10 mouse cellular contexts compared by ENCODE assay signal in genomic region chr3:146180986-146181385, GRCm38 (mm10). TPM values are rescaled to one million over a fixed set of nuclear protein-coding genes. Genes with fewer than 3 reads are reported as not detected.
DNase-seq lines count a peak whose midpoint lies in the region; TF ChIP-seq lines count a peak whose summit lies in the region.
"Had no signal": no experiment of that assay in that cellular context is flagged by ENCODE, and none has a peak within 500 bp of the region (broad histone marks: within the 10 kb centered on the region; RNA-seq: fewer than 3 reads in every experiment).

No protein-coding gene starts in this region.

- no peak overlapping the region for H3K27ac ChIP-seq in heart, embryonic 10.5 days
- H3K27ac ChIP-seq in liver, adult 2 months (replicated peaks; ENCODE audit: insufficient read depth, low read depth, low read length), result no peak overlapping the region
- H3K27ac ChIP-seq: limb, embryonic 13.5 days had no signal

- H3K4me1 ChIP-seq in heart, embryonic 10.5 days, result peaks cover 39% of the 10 kb centered on the region
- H3K4me1 ChIP-seq in liver, adult 2 months (ENCODE audit: control insufficient read depth, insufficient read depth, low read length), result no peaks in the 10 kb centered on the region; the same call in 1 of the 2 replicates
- H3K4me1 ChIP-seq: limb, embryonic 13.5 days had no signal

- peak; percentile 78 for DNase-seq in heart, postnatal 4 days
- no peak for DNase-seq in heart, embryonic 10.5 days (ENCODE audit: low spot score)
- DNase-seq in A20 (ENCODE audit: low read depth, low spot score) (peak; percentile 62), MEL-GATA-1-ER (ENCODE audit: extremely low read depth, low read depth) (peak; percentile 41)
- peak; percentile 61 for DNase-seq in embryo, embryonic 9.5 days (ENCODE audit: extremely low spot score)
- peak; percentile 15 for DNase-seq in liver, adult 2 months (ENCODE audit: extremely low read depth, low read depth, low spot score)
- DNase-seq in right cerebral cortex, postnatal 14 days, result peak; percentile 64
- no peak for DNase-seq in heart, adult 11 months

- H3K9me3 ChIP-seq in heart, embryonic 10.5 days, result no peaks in the 10 kb centered on the region
- H3K9me3 ChIP-seq: limb, embryonic 13.5 days had no signal

- TF ChIP-seq POLR2A in liver, adult 2 months (IDR thresholded peaks at IDR 0.05; ENCODE audit: extremely low read depth, insufficient read depth, low read length), result no peak

- no peaks in the 10 kb centered on the region for H3K79me2 ChIP-seq in liver, adult 2 months (ENCODE audit: control insufficient read depth, insufficient read depth, low read length)

- TF ChIP-seq CTCF in liver, adult 2 months (IDR thresholded peaks at IDR 0.05; ENCODE audit: low read depth, low read length), result peak; percentile 84

- WGBS in heart, embryonic 10.5 days, result 29% methylated on average over 3 of the region's 3 CpGs
- 50% methylated on average over 3 of the region's 3 CpGs for WGBS in liver, adult 2 months

- no peak overlapping the region for H3K4me3 ChIP-seq in heart, embryonic 10.5 days
- no peak overlapping the region for H3K4me3 ChIP-seq in liver, adult 2 months (ENCODE audit: insufficient read depth, low read depth, low read length)
- H3K4me3 ChIP-seq: erythroblast, embryonic 14.5 days; limb, embryonic 13.5 days had no signal

- H3K9ac ChIP-seq in liver, adult 2 months (ENCODE audit: low read depth, low read length), result no peak overlapping the region
- H3K9ac ChIP-seq: limb, embryonic 13.5 days had no signal

- no peaks in the 10 kb centered on the region; the same call in none of the 2 replicates for H3K27me3 ChIP-seq in heart, embryonic 10.5 days (ENCODE audit: insufficient read depth, poor library complexity, severe bottlenecking)
- H3K27me3 ChIP-seq in liver, adult 2 months (ENCODE audit: control insufficient read depth, insufficient read depth, low read length), result no peaks in the 10 kb centered on the region

- no peaks in the 10 kb centered on the region for H3K36me3 ChIP-seq in heart, embryonic 10.5 days
- H3K36me3 ChIP-seq in liver, adult 2 months (ENCODE audit: control insufficient read depth, insufficient read depth, low read length), result no peaks in the 10 kb centered on the region
- H3K36me3 ChIP-seq: limb, embryonic 13.5 days had no signal

RNA-seq across cellular contexts. Expression of gene Mcoln2, which starts 31.4 kb away (rescaled TPM):
- under 1 TPM; 0.36 to 0.74 TPM for total RNA-seq in heart, postnatal 4 days (2021)
- 0.18 and 0.44 TPM in 2 replicates for polyA plus RNA-seq in heart, embryonic 10.5 days (2016; fragmentation: Nextera tagmentation; extraction: Ambion mirVana)
- 0.34 and 0.55 TPM in 2 replicates for total RNA-seq in liver, adult 2 months (2014; rRNA removed)
- polyA plus RNA-seq in liver, adult 2 months (2012; rRNA removed), result 0.04 and 0.15 TPM in 2 replicates
- polyA plus RNA-seq: erythroblast, embryonic 14.5 days had no signal

RNA-seq across cellular contexts. Expression of gene Lpar3, which starts 39.8 kb away (rescaled TPM):
- 10 to 100 TPM; 10.0 to 12.0 TPM for total RNA-seq in heart, postnatal 4 days (2021)
- polyA plus RNA-seq in heart, embryonic 10.5 days (2016; fragmentation: Nextera tagmentation; extraction: Ambion mirVana), result 27.0 and 50.0 TPM in 2 replicates
- total RNA-seq in liver, adult 2 months (2014; rRNA removed), result 0.09 TPM in 1 of 2 replicates, not detected in the other
- 0.05 TPM in 1 of 2 replicates, not detected in the other for polyA plus RNA-seq in liver, adult 2 months (2012; rRNA removed)

Comparison
In these comparisons a context has a peak if more than half of its experiments do, and no peak if none do; other contexts are left out.
1. DNase-seq: peak in heart, postnatal 4 days (single experiment), A20 (single experiment), MEL-GATA-1-ER (single experiment), embryo, embryonic 9.5 days (single experiment), liver, adult 2 months (single experiment) and right cerebral cortex, postnatal 14 days (single experiment); none in heart, embryonic 10.5 days (single experiment) and heart, adult 11 months (single experiment).
2. RNA of gene Lpar3, which starts 39.8 kb away (total RNA-seq): 10.0 to 12.0 TPM in heart, postnatal 4 days; 0.09 TPM in liver, adult 2 months; every median in the first group is over 10 times any median in the second.